Mouse (Mus musculus): ENCODE results near the gene Hilpda. TPM values are rescaled to one million over a fixed set of nuclear protein-coding genes. Genes with fewer than 3 reads are reported as not detected.
A peak's percentile ranks its signal among the peaks of the same experiment; 100 is the strongest.

Hilpda gene
- polyA plus RNA-seq, 1 experiment from 2014 or later = 34.6 TPM

GRCm38 (mm10) chr6:29318879-29319278 is 46.6 kb downstream of the Hilpda start, which contains the start of gene Fam71f1:
Gene Fam71f1, plus strand, starts transcription at chr6:29319140.
- peak; percentile 55; the same call in 1 of the 2 replicates for ATAC-seq
- no peak within 1 kb of the TSS for H3K4me3 ChIP-seq (replicated peaks)
- no peaks in the 10 kb centered on the region for H3K36me3 ChIP-seq
- no peak within 1 kb of the TSS for H3K4me2 ChIP-seq (replicated peaks)
- no peaks in the 10 kb centered on the region for H3K27me3 ChIP-seq (replicated peaks)
- no peaks in the 10 kb centered on the region for H3K9me3 ChIP-seq
- WGBS = 53% methylated on average over 5 of the region's 5 CpGs
- no peak within 1 kb of the TSS for H3K27ac ChIP-seq
- no peak within 1 kb of the TSS for H3K9ac ChIP-seq
- H3K4me1 ChIP-seq (replicated peaks) = 0 out of 2 replicates have a peak, but pooled peaks cover 5% of the 10 kb centered on the region

- no peaks in the 10 kb centered on the region for H3K9me3 ChIP-seq
- WGBS = 82% methylated on average over 6 of the region's 6 CpGs
- no peak for ATAC-seq
These were observed 49.3 kb downstream of the Hilpda start for GRCm38 (mm10) chr6:29321586-29321985.

DNA sequence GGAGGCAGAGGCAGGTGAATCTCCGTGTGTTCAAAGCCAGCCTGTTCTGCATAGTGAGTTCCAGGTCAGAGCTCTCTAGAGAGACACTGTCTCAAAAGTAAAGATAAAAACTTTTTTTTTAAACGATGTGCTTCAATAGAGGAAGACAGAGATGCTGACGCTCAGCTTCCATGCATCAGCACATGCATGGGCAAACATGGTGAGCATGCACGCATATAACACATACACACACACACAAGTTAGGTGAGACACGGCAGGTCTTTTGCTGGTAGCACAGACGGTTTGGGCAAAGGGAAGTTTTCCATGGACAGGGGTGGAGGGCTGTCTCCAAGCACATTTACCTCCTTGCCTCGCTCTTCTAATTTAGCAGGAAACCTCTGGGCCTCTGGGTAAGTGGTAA is 49.9 kb downstream of the Hilpda start:
- 0 out of 2 replicates have a peak, but pooled peaks cover 5% of the 10 kb centered on the region for H3K4me1 ChIP-seq (replicated peaks)
- no peak overlapping the region for H3K9ac ChIP-seq
- H3K4me2 ChIP-seq (replicated peaks) = no peak overlapping the region
- ATAC-seq = no peak
- H3K27ac ChIP-seq = no peak overlapping the region
- WGBS = 92% methylated on average over 7 of the region's 7 CpGs
- H3K27me3 ChIP-seq (replicated peaks) = no peaks in the 10 kb centered on the region
- no peak overlapping the region for H3K4me3 ChIP-seq (replicated peaks)
- no peaks in the 10 kb centered on the region for H3K9me3 ChIP-seq
- H3K36me3 ChIP-seq = no peaks in the 10 kb centered on the region

More at GRCm38 (mm10) chr6:29321586-29321985, 49.3 kb downstream of the Hilpda start:
- Histone ChIP-seq H3K27ac (no peak overlapping the region), H3K9ac (no peak overlapping the region), H3K4me1 (replicated peaks) (0 out of 2 replicates have a peak, but pooled peaks cover 5% of the 10 kb centered on the region), H3K27me3 (replicated peaks) (no peaks in the 10 kb centered on the region), H3K36me3 (no peaks in the 10 kb centered on the region), H3K4me2 (replicated peaks) (no peak overlapping the region), H3K4me3 (replicated peaks) (no peak overlapping the region)

- Histone ChIP-seq H3K27ac (no peak overlapping the region), H3K4me1 (replicated peaks) (0 out of 2 replicates have a peak, but pooled peaks cover 5% of the 10 kb centered on the region), H3K4me3 (replicated peaks) (no peak overlapping the region), H3K4me2 (replicated peaks) (no peak overlapping the region), H3K36me3 (no peaks in the 10 kb centered on the region), H3K9ac (no peak overlapping the region), H3K9me3 (no peaks in the 10 kb centered on the region), H3K27me3 (replicated peaks) (no peaks in the 10 kb centered on the region)
- no peak for ATAC-seq
- 85% methylated on average over 4 of the region's 4 CpGs for WGBS
These were observed 50.4 kb downstream of the Hilpda start for GRCm38 (mm10) chr6:29322735-29323134.

Other genes starting within 250 kb of the Hilpda start
- not detected in 2 replicates for gene Lep, start 212.3 kb upstream of the Hilpda start, polyA plus RNA-seq (2015; fragmentation: Nextera tagmentation; extraction: Ambion mirVana)
- 24.9 and 28.4 TPM in 2 replicates for gene Rbm28, start 107.5 kb upstream of the Hilpda start, polyA plus RNA-seq (2015; fragmentation: Nextera tagmentation; extraction: Ambion mirVana)
- 0.40 and 0.50 TPM in 2 replicates for gene Prrt4, start 92.9 kb upstream of the Hilpda start, polyA plus RNA-seq (2015; fragmentation: Nextera tagmentation; extraction: Ambion mirVana)
- 44.7 and 44.8 TPM in 2 replicates for gene Impdh1, start 56.1 kb upstream of the Hilpda start, polyA plus RNA-seq (2015; fragmentation: Nextera tagmentation; extraction: Ambion mirVana)
- gene Fam71f2, start 7.1 kb downstream of the Hilpda start, polyA plus RNA-seq (2015; fragmentation: Nextera tagmentation; extraction: Ambion mirVana) = 0.24 and 0.39 TPM in 2 replicates
- not detected in 2 replicates for gene Fam71f1, start 46.7 kb downstream of the Hilpda start, polyA plus RNA-seq (2015; fragmentation: Nextera tagmentation; extraction: Ambion mirVana)
- 289 and 306 TPM in 2 replicates for gene Calu, start 75.6 kb downstream of the Hilpda start, polyA plus RNA-seq (2015; fragmentation: Nextera tagmentation; extraction: Ambion mirVana)
- 0.29 and 0.53 TPM in 2 replicates for gene Opn1sw, start 116.0 kb downstream of the Hilpda start, polyA plus RNA-seq (2015; fragmentation: Nextera tagmentation; extraction: Ambion mirVana)
- 7.4 and 7.7 TPM in 2 replicates for gene Ccdc136, start 123.8 kb downstream of the Hilpda start, polyA plus RNA-seq (2015; fragmentation: Nextera tagmentation; extraction: Ambion mirVana)
- gene Flnc, start 160.8 kb downstream of the Hilpda start, polyA plus RNA-seq (2015; fragmentation: Nextera tagmentation; extraction: Ambion mirVana) = 9.7 and 10.1 TPM in 2 replicates
- gene Atp6v1f, start 195.2 kb downstream of the Hilpda start, polyA plus RNA-seq (2015; fragmentation: Nextera tagmentation; extraction: Ambion mirVana) = 294 and 331 TPM in 2 replicates
- 0.24 TPM in 1 of 2 replicates, not detected in the other for gene Atp6v1fnb, start 198.9 kb downstream of the Hilpda start, polyA plus RNA-seq (2015; fragmentation: Nextera tagmentation; extraction: Ambion mirVana)
- gene Kcp, start 235.5 kb downstream of the Hilpda start, polyA plus RNA-seq (2015; fragmentation: Nextera tagmentation; extraction: Ambion mirVana) = 13.7 and 15.5 TPM in 2 replicates